27 mouse cellular contexts compared by ENCODE assay signal in genomic region chr17:12835738-12836137, GRCm38 (mm10). TPM values are rescaled to one million over a fixed set of nuclear protein-coding genes. Genes with fewer than 3 reads are reported as not detected.
DNase-seq lines count a peak whose midpoint lies in the region; ATAC-seq and TF ChIP-seq lines count a peak whose summit lies in the region.
"Had no signal": no experiment of that assay in that cellular context is flagged by ENCODE, and none has a peak within 500 bp of the region (broad histone marks: within the 10 kb centered on the region; RNA-seq: fewer than 3 reads in every experiment).

No protein-coding gene starts in this region.

- 92% methylated on average over 5 of the region's 5 CpGs for WGBS in embryonic facial prominence, embryonic 14.5 days
- 92% methylated on average over 5 of the region's 5 CpGs for WGBS in embryonic facial prominence, embryonic 15.5 days
- WGBS in limb, embryonic 14.5 days, result 90% methylated on average over 5 of the region's 5 CpGs

- no peaks in the 10 kb centered on the region for H3K9me3 ChIP-seq in embryonic facial prominence, embryonic 14.5 days (ENCODE audit: control insufficient read depth, low read length)
- H3K9me3 ChIP-seq in embryonic facial prominence, embryonic 15.5 days (replicated peaks), result no peaks in the 10 kb centered on the region
- H3K9me3 ChIP-seq in limb, embryonic 14.5 days (ENCODE audit: control insufficient read depth, low read length), result 0 out of 2 replicates have a peak, but pooled peaks cover 4% of the 10 kb centered on the region
- H3K9me3 ChIP-seq: heart, embryonic 15.5 days; hindbrain, embryonic 12.5 days; intestine, embryonic 15.5 days had no signal

- no peak for TF ChIP-seq POLR2A in limb, embryonic 14.5 days (IDR thresholded peaks at IDR 0.05; ENCODE audit: borderline replicate concordance, extremely low read depth, insufficient read depth, insufficient read length)

- no peaks in the 10 kb centered on the region for H3K27me3 ChIP-seq in embryonic facial prominence, embryonic 14.5 days (replicated peaks; ENCODE audit: control insufficient read depth, insufficient read depth, low read length)
- H3K27me3 ChIP-seq in embryonic facial prominence, embryonic 15.5 days, result no peaks in the 10 kb centered on the region
- H3K27me3 ChIP-seq in limb, embryonic 14.5 days (ENCODE audit: control insufficient read depth, insufficient read depth, low read length), result no peaks in the 10 kb centered on the region
- H3K27me3 ChIP-seq: heart, embryonic 15.5 days; hindbrain, embryonic 12.5 days; intestine, embryonic 15.5 days had no signal

- no peak overlapping the region for H3K4me3 ChIP-seq in embryonic facial prominence, embryonic 14.5 days (ENCODE audit: low read depth, low read length)
- H3K4me3 ChIP-seq in embryonic facial prominence, embryonic 15.5 days (replicated peaks), result no peak overlapping the region
- H3K4me3 ChIP-seq in limb, embryonic 14.5 days (replicated peaks; ENCODE audit: low read length), result no peak overlapping the region
- H3K4me3 ChIP-seq: heart, embryonic 15.5 days; hindbrain, embryonic 12.5 days; intestine, embryonic 15.5 days had no signal

- H3K9ac ChIP-seq in embryonic facial prominence, embryonic 14.5 days (ENCODE audit: low read depth, low read length), result no peak overlapping the region
- no peak overlapping the region for H3K9ac ChIP-seq in embryonic facial prominence, embryonic 15.5 days
- no peak overlapping the region for H3K9ac ChIP-seq in limb, embryonic 14.5 days (ENCODE audit: low read depth, low read length, severe bottlenecking)
- H3K9ac ChIP-seq: forebrain, postnatal 0 days; heart, embryonic 15.5 days; hindbrain, embryonic 12.5 days; intestine, embryonic 15.5 days; liver, embryonic 14.5 days had no signal

- H3K36me3 ChIP-seq in embryonic facial prominence, embryonic 14.5 days (ENCODE audit: control insufficient read depth, insufficient read depth, low read length), result no peaks in the 10 kb centered on the region
- H3K36me3 ChIP-seq in embryonic facial prominence, embryonic 15.5 days, result no peaks in the 10 kb centered on the region
- no peaks in the 10 kb centered on the region for H3K36me3 ChIP-seq in limb, embryonic 14.5 days (ENCODE audit: control insufficient read depth, insufficient read depth, low read length)
- H3K36me3 ChIP-seq: heart, embryonic 15.5 days; hindbrain, embryonic 12.5 days; intestine, embryonic 15.5 days had no signal

- peak; percentile 53 for DNase-seq in kidney, adult 11 months
- no peak for DNase-seq in kidney, postnatal 14 days
- DNase-seq in embryonic facial prominence, embryonic 14.5 days (ENCODE audit: low spot score), result no peak
- DNase-seq in limb, embryonic 14.5 days (ENCODE audit: low spot score), result no peak
- no peak for DNase-seq in urinary bladder, postnatal 10 days (ENCODE audit: low spot score)
- DNase-seq: adrenal gland, postnatal 25 days; B cell, adult 2 months; cerebellum, postnatal 14 days; forebrain, postnatal 0 days; liver; lung, adult 2 months; lung, postnatal 10 days; midbrain, embryonic 14.5 days; right cerebral cortex, postnatal 14 days; thymus, postnatal 4 days had no signal

- ATAC-seq in embryonic facial prominence, embryonic 14.5 days (ENCODE audit: low read depth), result no peak
- no peak for ATAC-seq in embryonic facial prominence, embryonic 15.5 days (ENCODE audit: insufficient number of reproducible peaks, low FRiP score, low TSS enrichment, low read depth)
- ATAC-seq in limb, embryonic 14.5 days (ENCODE audit: low FRiP score, low read depth), result no peak
- ATAC-seq: forebrain, postnatal 0 days; hindbrain, postnatal 0 days; intestine, embryonic 15.5 days had no signal

- peaks cover 13% of the 10 kb centered on the region for H3K4me1 ChIP-seq in embryonic facial prominence, embryonic 14.5 days (ENCODE audit: control insufficient read depth, insufficient read depth, low read length)
- peaks cover 30% of the 10 kb centered on the region for H3K4me1 ChIP-seq in embryonic facial prominence, embryonic 15.5 days
- peaks cover 14% of the 10 kb centered on the region for H3K4me1 ChIP-seq in limb, embryonic 14.5 days (ENCODE audit: control insufficient read depth, insufficient read depth, low read length)
- H3K4me1 ChIP-seq: hindbrain, embryonic 12.5 days; intestine, embryonic 15.5 days had no signal

- H3K27ac ChIP-seq in embryonic facial prominence, embryonic 14.5 days (replicated peaks; ENCODE audit: low read depth, low read length), result peak overlapping the region; percentile 41
- H3K27ac ChIP-seq in embryonic facial prominence, embryonic 15.5 days (replicated peaks), result peak overlapping the region; percentile 49
- H3K27ac ChIP-seq in limb, embryonic 14.5 days (replicated peaks; ENCODE audit: low read depth, low read length), result peak overlapping the region; percentile 52
- H3K27ac ChIP-seq: heart, embryonic 15.5 days; hindbrain, embryonic 12.5 days; hindbrain, postnatal 0 days; intestine, embryonic 15.5 days; liver, embryonic 14.5 days; macrophage had no signal

- no peak overlapping the region for H3K4me2 ChIP-seq in embryonic facial prominence, embryonic 14.5 days (ENCODE audit: low read depth, low read length)
- H3K4me2 ChIP-seq in embryonic facial prominence, embryonic 15.5 days (replicated peaks), result no peak overlapping the region
- no peak overlapping the region for H3K4me2 ChIP-seq in limb, embryonic 14.5 days (replicated peaks; ENCODE audit: low read depth, low read length, severe bottlenecking)
- H3K4me2 ChIP-seq: heart, embryonic 15.5 days; hindbrain, embryonic 12.5 days; intestine, embryonic 15.5 days had no signal

RNA-seq across cellular contexts. Expression of gene Mas1, which starts 32.2 kb away (rescaled TPM):
- polyA plus RNA-seq in embryonic facial prominence, embryonic 14.5 days (2014; fragmentation: Nextera tagmentation; extraction: Ambion mirVana), result 0.99 and 2.1 TPM in 2 replicates
- polyA plus RNA-seq in embryonic facial prominence, embryonic 15.5 days (2015; fragmentation: Nextera tagmentation; extraction: Ambion mirVana), result 1.2 and 1.4 TPM in 2 replicates
- polyA plus RNA-seq in limb, embryonic 14.5 days (2012; rRNA removed), result 1.7 and 1.9 TPM in 2 replicates
- polyA plus RNA-seq in limb, embryonic 14.5 days (2014; fragmentation: Nextera tagmentation; extraction: Ambion mirVana), result 1.4 and 2.1 TPM in 2 replicates
- polyA plus RNA-seq: macrophage; small intestine, adult 2 months had no signal

RNA-seq across cellular contexts. Expression of gene Mrgprh, which starts 40.1 kb away (rescaled TPM):
- polyA plus RNA-seq in embryonic facial prominence, embryonic 14.5 days (2014; fragmentation: Nextera tagmentation; extraction: Ambion mirVana), result 0.10 and 0.14 TPM in 2 replicates
- 0.13 and 0.27 TPM in 2 replicates for polyA plus RNA-seq in embryonic facial prominence, embryonic 15.5 days (2015; fragmentation: Nextera tagmentation; extraction: Ambion mirVana)
- 0.38 and 0.73 TPM in 2 replicates for polyA plus RNA-seq in limb, embryonic 14.5 days (2012; rRNA removed)
- 0.10 and 0.14 TPM in 2 replicates for polyA plus RNA-seq in limb, embryonic 14.5 days (2014; fragmentation: Nextera tagmentation; extraction: Ambion mirVana)
- polyA plus RNA-seq: forebrain, embryonic 11.5 days; forebrain, postnatal 0 days; hindbrain, embryonic 12.5 days; hindbrain, postnatal 0 days; intestine, embryonic 15.5 days; liver, embryonic 14.5 days; macrophage; midbrain, embryonic 14.5 days; neural tube, embryonic 14.5 days; small intestine, adult 2 months; stomach, embryonic 14.5 days; thymus, postnatal 0 days had no signal
